Mouse (Mus musculus) bone marrow macrophage, adult 2 months (primary cell): Measurements from ENCODE around the gene Thoc5. TPM values are rescaled to one million over a fixed set of nuclear protein-coding genes. Genes with fewer than 3 reads are reported as not detected.

Source experiments
- H3K27ac ChIP-seq: 2 replicates; pipeline ENCODE4 v1.5.1; 2012; ENCODE audit warnings: low read depth, low read length; ENCODE audit not compliant: insufficient read depth
- H3K4me1 ChIP-seq: 2 replicates; pipeline ENCODE4 v1.6.1; 2012; ENCODE audit warnings: low read length; ENCODE audit not compliant: control insufficient read depth, insufficient read depth
- H3K4me3 ChIP-seq: 2 replicates; pipeline ENCODE4 v1.5.1; 2012; ENCODE audit warnings: mild to moderate bottlenecking, low read length, moderate library complexity; ENCODE audit not compliant: insufficient read depth
- CTCF ChIP-seq: IDR thresholded peaks from 2 replicates; pipeline ENCODE4 v1.5.1; 2012; ENCODE audit warnings: low read depth, mild to moderate bottlenecking, low read length, moderate library complexity
- POLR2A ChIP-seq: IDR thresholded peaks from 2 replicates; pipeline ENCODE4 v1.6.1; 2012; ENCODE audit warnings: mild to moderate bottlenecking, low read depth, low read length, borderline replicate concordance
- polyA plus RNA-seq: library from polyadenylated mRNA; stranded (reverse); fragments of >200 nt; gene quantifications from 2 replicates; pipeline ENCODE4 v1.2.4, GENCODE M21; 2012; ENCODE audit not compliant: missing spikeins, insufficient read depth, insufficient read length

The Thoc5 gene
- polyA plus RNA-seq, 1 experiment, result 23.0 TPM

- no peak overlapping the region for H3K27ac ChIP-seq
- no peak overlapping the region for H3K4me3 ChIP-seq
- no peak for TF ChIP-seq POLR2A
- no peak for TF ChIP-seq CTCF
- H3K4me1 ChIP-seq, result peaks cover 4% of the 10 kb centered on the region; the same call in 1 of the 2 replicates
Observed at GRCm38 (mm10) chr11:4967549-4967948, 72.4 kb downstream of the Thoc5 start.

DNA sequence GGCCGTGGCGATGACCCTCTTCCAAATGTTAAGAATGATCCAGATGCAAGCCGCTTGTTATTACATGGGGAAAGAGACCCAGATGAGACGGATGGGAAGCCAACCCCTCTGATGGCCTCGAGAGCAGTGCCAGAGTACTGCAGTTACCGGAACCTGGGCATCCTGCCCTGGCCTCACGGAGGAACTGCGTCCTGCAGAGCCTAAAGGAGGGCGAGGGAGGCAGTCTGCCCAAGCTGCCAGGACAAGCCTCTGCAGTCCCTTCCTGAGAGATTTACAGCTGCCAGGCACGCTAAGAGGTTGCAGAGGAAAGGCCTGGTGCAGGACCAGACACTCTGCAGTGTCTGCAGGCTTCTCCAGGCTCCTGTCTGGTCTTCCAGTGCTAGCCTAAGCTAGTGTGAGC is 73.3 kb downstream of the Thoc5 start:
- no peak overlapping the region for H3K4me3 ChIP-seq
- no peak for TF ChIP-seq POLR2A
- no peak for TF ChIP-seq CTCF
- H3K4me1 ChIP-seq, result peaks cover under 1% of the 10 kb centered on the region
- no peak overlapping the region for H3K27ac ChIP-seq

GRCm38 (mm10) chr11:4972967-4973870 is 78.1 kb downstream of the Thoc5 start:
- Histone ChIP-seq H3K27ac (no peak overlapping the region; the same call in 1 of the 2 replicates), H3K4me1 (peaks cover 27% of the 10 kb centered on the region), H3K4me3 (no peak overlapping the region)
- TF ChIP-seq POLR2A (no peak), CTCF (peak; percentile 36; the same call in 1 of the 2 replicates)

DNA sequence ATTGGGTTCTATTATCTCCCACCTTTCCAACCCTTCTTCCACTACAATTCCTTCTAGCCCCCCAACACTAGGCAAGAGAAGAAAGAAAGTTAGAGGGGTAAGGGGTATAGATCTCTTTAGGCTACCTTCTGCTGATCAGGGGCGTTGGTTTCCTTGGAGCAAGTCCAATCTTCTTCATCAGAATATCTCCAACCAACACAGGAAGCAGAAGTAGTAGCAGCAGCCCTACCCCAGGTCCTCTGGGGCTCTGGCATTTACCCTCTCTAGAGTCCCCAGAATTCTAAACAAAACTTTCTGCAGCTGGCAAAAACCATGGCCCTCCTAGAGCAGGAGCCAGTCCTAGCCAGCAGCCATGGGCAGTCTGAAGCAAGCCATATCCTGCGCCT is 78.7 kb downstream of the Thoc5 start:
- no peak for TF ChIP-seq CTCF
- no peak for TF ChIP-seq POLR2A
- Histone ChIP-seq H3K27ac (peak overlapping the region; percentile 68), H3K4me1 (peaks cover 27% of the 10 kb centered on the region), H3K4me3 (no peak overlapping the region)

- no peak for TF ChIP-seq CTCF
- no peak for TF ChIP-seq POLR2A
- H3K4me3 ChIP-seq, result no peak overlapping the region
- H3K4me1 ChIP-seq, result peaks cover 27% of the 10 kb centered on the region
- peak overlapping the region; percentile 68 for H3K27ac ChIP-seq
Observed at GRCm38 (mm10) chr11:4974376-4975122, 79.4 kb downstream of the Thoc5 start.

DNA sequence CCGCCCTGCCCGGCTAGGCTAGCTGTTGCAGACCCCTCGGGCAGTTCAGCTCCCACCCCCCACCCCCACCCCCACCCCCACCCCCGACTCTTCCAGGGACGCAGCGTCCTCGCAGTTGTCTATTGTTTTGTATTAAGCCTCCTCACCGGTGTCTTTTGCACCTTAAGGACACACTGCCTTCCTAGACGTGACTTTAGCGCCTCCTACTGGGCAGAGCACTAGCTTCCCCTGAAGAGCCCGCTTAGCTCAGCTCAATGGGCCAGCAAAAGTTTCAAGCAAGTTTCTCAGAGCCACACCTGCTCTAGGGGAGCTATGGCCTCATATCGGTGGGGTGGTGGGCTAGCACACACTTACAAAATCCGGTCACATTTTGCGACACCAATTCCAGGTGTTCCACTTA is 80.5 kb downstream of the Thoc5 start:
- no peak overlapping the region for H3K4me3 ChIP-seq
- H3K27ac ChIP-seq, result no peak overlapping the region
- H3K4me1 ChIP-seq, result peaks cover 29% of the 10 kb centered on the region
- TF ChIP-seq CTCF (peak; percentile 66), POLR2A (no peak)

Other genes starting within 250 kb of the Thoc5 start
- gene Uqcr10, start 191.0 kb upstream of the Thoc5 start, polyA plus RNA-seq, result 209 and 211 TPM in 2 replicates
- 34.0 and 36.1 TPM in 2 replicates for gene Zmat5, start 190.6 kb upstream of the Thoc5 start, polyA plus RNA-seq
- gene Cabp7, start 148.5 kb upstream of the Thoc5 start, polyA plus RNA-seq, result not detected in 2 replicates
- 76.7 and 76.8 TPM in 2 replicates for gene Nf2, start 45.8 kb upstream of the Thoc5 start, polyA plus RNA-seq
- gene Nipsnap1, start 21.4 kb upstream of the Thoc5 start, polyA plus RNA-seq, result 7.7 TPM in 2 replicates
- not detected in 2 replicates for gene Nefh, start 52.7 kb downstream of the Thoc5 start, polyA plus RNA-seq
- gene Ap1b1, start 91.5 kb downstream of the Thoc5 start, polyA plus RNA-seq, result 165 and 185 TPM in 2 replicates
- not detected in 2 replicates for gene Rasl10a, start 162.8 kb downstream of the Thoc5 start, polyA plus RNA-seq
- 42.0 and 44.9 TPM in 2 replicates for gene Gas2l1, start 170.0 kb downstream of the Thoc5 start, polyA plus RNA-seq
- gene Rhbdd3, start 203.6 kb downstream of the Thoc5 start, polyA plus RNA-seq, result 15.0 and 20.6 TPM in 2 replicates
- gene Ewsr1, start 203.9 kb downstream of the Thoc5 start, polyA plus RNA-seq, result 433 and 488 TPM in 2 replicates